Mouse (Mus musculus): Measurements from ENCODE around the gene Map3k6.

DNA sequence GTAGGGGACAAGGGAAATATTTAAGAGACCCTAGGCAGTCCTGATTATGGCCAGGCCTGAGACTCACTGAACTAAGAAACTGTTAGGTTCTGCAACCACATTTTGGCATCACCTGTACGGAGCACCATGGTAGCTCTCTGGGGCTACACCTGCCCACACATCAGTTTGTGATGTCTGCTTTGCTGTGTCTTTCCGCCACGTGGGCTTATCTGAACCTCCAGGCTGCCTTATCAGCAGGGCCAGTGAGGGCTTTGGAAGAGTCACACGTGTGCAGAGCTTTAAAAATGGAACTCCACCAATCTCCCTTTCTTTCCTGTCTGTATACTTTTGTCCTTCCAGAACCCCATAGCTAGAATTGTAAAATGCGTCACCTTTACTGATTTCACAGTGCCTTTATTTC lies 45.3 kb downstream of the Map3k6 start:
- TF ChIP-seq CTCF (IDR thresholded peaks at IDR 0.05; ENCODE audit: low read depth): no peak
- peak; percentile 92 for TF ChIP-seq EP300 (IDR thresholded peaks at IDR 0.05; ENCODE audit: low read depth)
